Comparison of ENCODE assay signal across 23 mouse cellular contexts in the genomic region with DNA sequence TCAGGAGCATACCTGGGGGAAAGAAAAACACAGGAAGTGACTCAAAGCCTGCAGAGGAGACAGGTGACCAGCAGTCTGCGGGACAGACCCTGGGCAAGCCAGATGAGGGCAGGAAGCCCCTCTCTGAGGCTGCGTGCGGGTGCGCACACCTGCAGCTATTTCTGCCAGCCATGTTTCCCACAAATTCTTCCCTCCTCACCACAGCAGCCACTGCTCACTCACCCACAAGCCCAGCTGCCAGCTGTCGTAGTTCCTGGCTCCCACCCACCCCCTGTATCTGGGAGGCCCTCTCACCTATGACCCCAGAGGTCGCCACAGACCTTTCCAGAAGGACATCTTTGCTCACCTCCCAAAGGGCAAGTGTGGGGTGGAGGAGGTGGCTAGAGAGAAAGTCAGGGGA. TPM values are rescaled to one million over a fixed set of nuclear protein-coding genes. Genes with fewer than 3 reads are reported as not detected.
DNase-seq lines count a peak whose midpoint lies in the region; ATAC-seq and TF ChIP-seq lines count a peak whose summit lies in the region.
"Had no signal": no experiment of that assay in that cellular context is flagged by ENCODE, and none has a peak within 500 bp of the region (broad histone marks: within the 10 kb centered on the region; RNA-seq: fewer than 3 reads in every experiment).

No protein-coding gene starts in this region.

- H3K4me1 ChIP-seq in intestine, postnatal 0 days (replicated peaks; ENCODE audit: control insufficient read depth, insufficient read depth, low read length), result no peaks in the 10 kb centered on the region
- H3K4me1 ChIP-seq in intestine, embryonic 16.5 days (ENCODE audit: control insufficient read depth, insufficient read depth, low read length), result no peaks in the 10 kb centered on the region
- H3K4me1 ChIP-seq in thymus, adult 2 months (replicated peaks; ENCODE audit: control insufficient read depth, insufficient read depth, low read length), result peaks cover 8% of the 10 kb centered on the region
- H3K4me1 ChIP-seq in kidney, embryonic 15.5 days, result peaks cover 19% of the 10 kb centered on the region
- H3K4me1 ChIP-seq: forebrain, embryonic 13.5 days; hindbrain, embryonic 12.5 days had no signal

- H3K9me3 ChIP-seq in intestine, postnatal 0 days (ENCODE audit: control insufficient read depth), result no peaks in the 10 kb centered on the region
- H3K9me3 ChIP-seq in intestine, embryonic 16.5 days (ENCODE audit: control insufficient read depth, low read length), result no peaks in the 10 kb centered on the region
- H3K9me3 ChIP-seq in kidney, embryonic 15.5 days (replicated peaks), result no peaks in the 10 kb centered on the region
- H3K9me3 ChIP-seq: embryonic facial prominence, embryonic 10.5 days; forebrain, embryonic 13.5 days; heart, embryonic 10.5 days had no signal

- no peak overlapping the region for H3K4me3 ChIP-seq in intestine, postnatal 0 days (ENCODE audit: low read depth, low read length)
- H3K4me3 ChIP-seq in intestine, embryonic 16.5 days (ENCODE audit: low read length), result no peak overlapping the region
- H3K4me3 ChIP-seq in thymus, adult 2 months (ENCODE audit: control insufficient read depth, insufficient read depth, low read length), result no peak overlapping the region
- no peak overlapping the region for H3K4me3 ChIP-seq in kidney, embryonic 15.5 days (replicated peaks)
- H3K4me3 ChIP-seq: embryonic facial prominence, embryonic 10.5 days; forebrain, embryonic 13.5 days; heart, embryonic 10.5 days; hindbrain, embryonic 12.5 days had no signal

- TF ChIP-seq POLR2A in thymus, adult 2 months (IDR thresholded peaks at IDR 0.05; ENCODE audit: control insufficient read depth, extremely low read depth, insufficient read depth, low read length, poor library complexity), result no peak

- 0 out of 2 replicates have a peak, but pooled peaks have one; percentile 18 for ATAC-seq in intestine, postnatal 0 days
- no peak for ATAC-seq in intestine, embryonic 16.5 days
- ATAC-seq in kidney, embryonic 15.5 days (replicated peaks; ENCODE audit: low FRiP score), result no peak
- ATAC-seq: activated CD4-positive, CD25-positive, alpha-beta regulatory T cell, adult 4 months; forebrain, embryonic 13.5 days; forebrain, postnatal 0 days; Patski had no signal

- TF ChIP-seq CTCF in intestine, postnatal 0 days (IDR thresholded peaks at IDR 0.05; ENCODE audit: low read depth), result no peak
- TF ChIP-seq CTCF in thymus, adult 2 months (IDR thresholded peaks at IDR 0.05; ENCODE audit: borderline replicate concordance, control insufficient read depth, extremely low read depth, insufficient read depth, low read length, poor library complexity), result no peak

- 79% methylated on average over 6 of the region's 6 CpGs for WGBS in intestine, postnatal 0 days
- 72% methylated on average over 6 of the region's 6 CpGs for WGBS in intestine, embryonic 16.5 days
- 7% methylated on average over 6 of the region's 6 CpGs for WGBS in thymus, adult 2 months
- 61% methylated on average over 6 of the region's 6 CpGs for WGBS in kidney, embryonic 15.5 days

- no peaks in the 10 kb centered on the region for H3K36me3 ChIP-seq in intestine, postnatal 0 days (ENCODE audit: control insufficient read depth, insufficient read depth)
- H3K36me3 ChIP-seq in intestine, embryonic 16.5 days (ENCODE audit: control insufficient read depth, insufficient read depth, low read length), result no peaks in the 10 kb centered on the region
- no peaks in the 10 kb centered on the region for H3K36me3 ChIP-seq in thymus, adult 2 months (ENCODE audit: control insufficient read depth, insufficient read depth, low read length)
- H3K36me3 ChIP-seq in kidney, embryonic 15.5 days, result no peaks in the 10 kb centered on the region
- H3K36me3 ChIP-seq: embryonic facial prominence, embryonic 10.5 days; heart, embryonic 10.5 days; hindbrain, embryonic 12.5 days had no signal

- no peak overlapping the region for H3K27ac ChIP-seq in intestine, postnatal 0 days (ENCODE audit: low read depth, low read length)
- no peak overlapping the region for H3K27ac ChIP-seq in intestine, embryonic 16.5 days (ENCODE audit: low read length)
- no peak overlapping the region for H3K27ac ChIP-seq in thymus, adult 2 months (ENCODE audit: control insufficient read depth, insufficient read depth, low read length)
- H3K27ac ChIP-seq in kidney, embryonic 15.5 days, result no peak overlapping the region
- H3K27ac ChIP-seq: embryonic facial prominence, embryonic 10.5 days; forebrain, embryonic 13.5 days; heart, embryonic 10.5 days; hindbrain, embryonic 12.5 days had no signal

- no peak overlapping the region for H3K4me2 ChIP-seq in intestine, postnatal 0 days (replicated peaks; ENCODE audit: low read depth)
- no peak overlapping the region for H3K4me2 ChIP-seq in intestine, embryonic 16.5 days (ENCODE audit: low read depth, low read length)
- no peak overlapping the region for H3K4me2 ChIP-seq in kidney, embryonic 15.5 days
- H3K4me2 ChIP-seq: forebrain, embryonic 13.5 days; hindbrain, embryonic 12.5 days had no signal

- H3K27me3 ChIP-seq in intestine, postnatal 0 days (replicated peaks; ENCODE audit: control insufficient read depth, insufficient read depth, low read length), result no peaks in the 10 kb centered on the region
- H3K27me3 ChIP-seq in intestine, embryonic 16.5 days (replicated peaks; ENCODE audit: control insufficient read depth, insufficient read depth, low read length), result no peaks in the 10 kb centered on the region
- H3K27me3 ChIP-seq in thymus, adult 2 months (ENCODE audit: control insufficient read depth, insufficient read depth, low read length), result no peaks in the 10 kb centered on the region
- H3K27me3 ChIP-seq in kidney, embryonic 15.5 days, result no peaks in the 10 kb centered on the region
- H3K27me3 ChIP-seq: forebrain, embryonic 13.5 days; hindbrain, embryonic 12.5 days; Patski had no signal

- peak; percentile 66 for DNase-seq in thymus, adult 2 months
- peak; percentile 68 for DNase-seq in thymus, postnatal 25 days
- no peak for DNase-seq in retina, embryonic 14.5 days (ENCODE audit: low spot score)
- no peak for DNase-seq in urinary bladder, postnatal 25 days (ENCODE audit: low spot score)
- DNase-seq: adrenal gland, postnatal 14 days; cerebellum, adult 18-20 months; cerebellum, adult 9-11 months; forebrain, postnatal 0 days; gastrocnemius, postnatal 10 days; heart, adult 18-20 months; heart, postnatal 10 days; heart, postnatal 4 days had no signal

- no peak overlapping the region for H3K9ac ChIP-seq in intestine, postnatal 0 days (ENCODE audit: low read depth, low read length)
- no peak overlapping the region for H3K9ac ChIP-seq in intestine, embryonic 16.5 days (ENCODE audit: low read depth, low read length)
- no peak overlapping the region for H3K9ac ChIP-seq in kidney, embryonic 15.5 days
- H3K9ac ChIP-seq: forebrain, embryonic 13.5 days; forebrain, postnatal 0 days; hindbrain, embryonic 12.5 days had no signal

RNA-seq across cellular contexts. Expression of a gene that starts 43.8 kb away (rescaled TPM):
- not detected in 2 replicates for polyA plus RNA-seq in intestine, postnatal 0 days (2015; fragmentation: Nextera tagmentation; extraction: Ambion mirVana)
- polyA plus RNA-seq in intestine, embryonic 16.5 days (2015; fragmentation: Nextera tagmentation; extraction: Ambion mirVana), result 0.76 TPM in 1 of 2 replicates, not detected in the other
- not detected in 2 replicates for polyA plus RNA-seq in thymus, adult 2 months (2012; rRNA removed)
- polyA plus RNA-seq in kidney, embryonic 15.5 days (2015; fragmentation: Nextera tagmentation; extraction: Ambion mirVana), result 0.68 TPM in 1 of 2 replicates, not detected in the other
- polyA plus RNA-seq: activated CD4-positive, CD25-positive, alpha-beta regulatory T cell, adult 4 months; C2C12; embryonic facial prominence, embryonic 10.5 days; embryonic facial prominence, embryonic 14.5 days; forebrain, postnatal 0 days; heart, embryonic 10.5 days; hindbrain, embryonic 12.5 days; Patski had no signal

Comparison
In these comparisons a context has a peak if more than half of its experiments do, and no peak if none do; other contexts are left out.
1. DNase-seq: peak in thymus, adult 2 months (single experiment) and thymus, postnatal 25 days (single experiment); none in retina, embryonic 14.5 days (single experiment) and urinary bladder, postnatal 25 days (single experiment).